Mouse (Mus musculus) intestine, embryonic 16.5 days (tissue): Measurements from ENCODE around the gene Lxn. TPM values are rescaled to one million over a fixed set of nuclear protein-coding genes. Genes with fewer than 3 reads are reported as not detected.

Experiments used
- ATAC-seq: fragments of 200-750 bp; cut with Nextera tagmentation; 2 replicates; pipeline ENCODE4 v1.8.0; 2017; ENCODE audit warnings: moderate TSS enrichment, moderate library complexity
- H3K27ac ChIP-seq: fragments of 300-500 bp; sonication (generic); 2 replicates; pipeline ENCODE4 v1.5.1; 2014; ENCODE audit warnings: mild to moderate bottlenecking, low read length
- H3K27me3 ChIP-seq: fragments of 300-500 bp; sonication (generic); replicated peaks from 2 replicates; pipeline ENCODE4 v1.6.1; 2014; ENCODE audit warnings: low read length, control low read depth, mixed read lengths; ENCODE audit not compliant: control insufficient read depth, insufficient read depth
- H3K36me3 ChIP-seq: fragments of 300-500 bp; sonication (generic); 2 replicates; pipeline ENCODE4 v1.6.1; 2014; ENCODE audit warnings: low read length, control low read depth; ENCODE audit not compliant: control insufficient read depth, insufficient read depth
- H3K4me1 ChIP-seq: fragments of 300-500 bp; sonication (generic); 2 replicates; pipeline ENCODE4 v1.6.1; 2014; ENCODE audit warnings: low read length, control low read depth, mixed read lengths; ENCODE audit not compliant: control insufficient read depth, insufficient read depth
- H3K4me2 ChIP-seq: fragments of 300-500 bp; sonication (generic); 2 replicates; pipeline ENCODE4 v1.6.1; 2014; ENCODE audit warnings: low read depth, low read length, control low read depth
- H3K4me3 ChIP-seq: fragments of 300-500 bp; sonication (generic); 2 replicates; pipeline ENCODE4 v1.5.1; 2014; ENCODE audit warnings: mild to moderate bottlenecking, low read length
- H3K9ac ChIP-seq: fragments of 300-500 bp; sonication (generic); 2 replicates; pipeline ENCODE4 v1.6.1; 2014; ENCODE audit warnings: low read depth, low read length
- H3K9me3 ChIP-seq: fragments of 300-500 bp; sonication (generic); 2 replicates; pipeline ENCODE4 v1.6.1; 2016; ENCODE audit warnings: low read length, control low read depth; ENCODE audit not compliant: control insufficient read depth
- WGBS: fragments of 180-500 bp; shearing (Covaris S2); extraction: QIAGEN DNeasy Blood & Tissue Kit; methylation state at CpG from one replicate; pipeline ENCODE4 v1.1.7; 2014; 5-methylcytosine and 5-hydroxymethylcytosine counted together
- polyA plus RNA-seq: library from polyadenylated mRNA; unstranded; fragments of >200 nt; fragmentation: Nextera tagmentation; extraction: Ambion mirVana; gene quantifications from 2 replicates; pipeline ENCODE4 v1.2.1, GENCODE M21; 2015

Lxn gene
- 97.1 and 102 TPM in 2 replicates for polyA plus RNA-seq

GRCm38 (mm10) chr3:67463450-67464372 lies at the start of gene Lxn:
Gene Lxn (minus strand): TSS chr3:67463926.
- Histone ChIP-seq H3K4me2 (peak within 1 kb of the TSS; percentile 77), H3K36me3 (peaks cover 11% of the 10 kb centered on the region), H3K27ac (peak within 1 kb of the TSS; percentile 87), H3K9me3 (no peaks in the 10 kb centered on the region), H3K4me3 (peak within 1 kb of the TSS; percentile 64), H3K4me1 (peaks cover 8% of the 10 kb centered on the region; the same call in 1 of the 2 replicates), H3K9ac (peak within 1 kb of the TSS; percentile 82), H3K27me3 (no peaks in the 10 kb centered on the region)
- peak; percentile 99 for ATAC-seq
- under 1% methylated on average over 42 of the region's 43 CpGs for WGBS

GRCm38 (mm10) chr3:67512807-67513206 lies 49.1 kb upstream of the Lxn start:
- H3K36me3 ChIP-seq, result no peaks in the 10 kb centered on the region
- H3K4me3 ChIP-seq, result no peak overlapping the region
- 0 out of 2 replicates have a peak, but pooled peaks cover 3% of the 10 kb centered on the region for H3K4me1 ChIP-seq
- H3K27ac ChIP-seq, result no peak overlapping the region
- no peaks in the 10 kb centered on the region for H3K9me3 ChIP-seq
- peaks cover 22% of the 10 kb centered on the region; the same call in 1 of the 2 replicates for H3K27me3 ChIP-seq
- H3K9ac ChIP-seq, result no peak overlapping the region
- WGBS, result 3% methylated on average over 5 of the region's 5 CpGs
- no peak overlapping the region for H3K4me2 ChIP-seq
- ATAC-seq, result peak; percentile 69

GRCm38 (mm10) chr3:67508216-67508892 lies 44.6 kb upstream of the Lxn start:
- whole genome bisulfite sequencing, result 84% methylated on average over 10 of the region's 10 CpGs
- Histone ChIP-seq H3K4me1 (no peaks in the 10 kb centered on the region), H3K27ac (no peak overlapping the region), H3K9ac (no peak overlapping the region), H3K4me3 (no peak overlapping the region), H3K36me3 (no peaks in the 10 kb centered on the region), H3K4me2 (no peak overlapping the region), H3K9me3 (no peaks in the 10 kb centered on the region), H3K27me3 (no peaks in the 10 kb centered on the region)
- no peak for ATAC-seq

GRCm38 (mm10) chr3:67505286-67505685 lies 41.6 kb upstream of the Lxn start:
- no peak overlapping the region for H3K4me2 ChIP-seq
- no peaks in the 10 kb centered on the region for H3K27me3 ChIP-seq
- WGBS, result 84% methylated on average over 2 of the region's 2 CpGs
- H3K36me3 ChIP-seq, result no peaks in the 10 kb centered on the region
- H3K9me3 ChIP-seq, result no peaks in the 10 kb centered on the region
- H3K4me1 ChIP-seq, result no peaks in the 10 kb centered on the region
- no peak for ATAC-seq
- H3K27ac ChIP-seq, result no peak overlapping the region
- H3K4me3 ChIP-seq, result no peak overlapping the region
- no peak overlapping the region for H3K9ac ChIP-seq

GRCm38 (mm10) chr3:67503878-67504277 lies 40.2 kb upstream of the Lxn start:
- no peak overlapping the region for H3K9ac ChIP-seq
- no peak overlapping the region for H3K4me2 ChIP-seq
- H3K9me3 ChIP-seq, result no peaks in the 10 kb centered on the region
- no peaks in the 10 kb centered on the region for H3K27me3 ChIP-seq
- no peaks in the 10 kb centered on the region for H3K4me1 ChIP-seq
- H3K36me3 ChIP-seq, result no peaks in the 10 kb centered on the region
- no peak overlapping the region for H3K4me3 ChIP-seq
- H3K27ac ChIP-seq, result no peak overlapping the region
- no peak for ATAC-seq
- WGBS, result 23% methylated on average over 3 of the region's 3 CpGs

- no peak for ATAC-seq
- Histone ChIP-seq H3K4me1 (no peaks in the 10 kb centered on the region), H3K4me2 (no peak overlapping the region), H3K9me3 (no peaks in the 10 kb centered on the region; the same call in 1 of the 2 replicates), H3K27me3 (no peaks in the 10 kb centered on the region), H3K36me3 (no peaks in the 10 kb centered on the region), H3K9ac (no peak overlapping the region), H3K4me3 (no peak overlapping the region), H3K27ac (no peak overlapping the region)
- 94% methylated on average over 4 of the region's 4 CpGs for WGBS
These were observed 35.7 kb upstream of the Lxn start for GRCm38 (mm10) chr3:67499406-67499791.

GRCm38 (mm10) chr3:67498773-67499405 lies 35.2 kb upstream of the Lxn start:
- Histone ChIP-seq H3K27me3 (no peaks in the 10 kb centered on the region), H3K9ac (no peak overlapping the region), H3K4me2 (no peak overlapping the region), H3K9me3 (no peaks in the 10 kb centered on the region; the same call in 1 of the 2 replicates), H3K27ac (no peak overlapping the region), H3K4me3 (no peak overlapping the region), H3K4me1 (no peaks in the 10 kb centered on the region), H3K36me3 (no peaks in the 10 kb centered on the region)
- WGBS, result 90% methylated on average over 8 of the region's 8 CpGs
- no peak for ATAC-seq

- Histone ChIP-seq H3K27me3 (no peaks in the 10 kb centered on the region), H3K4me2 (no peak overlapping the region), H3K27ac (no peak overlapping the region), H3K36me3 (no peaks in the 10 kb centered on the region), H3K4me1 (no peaks in the 10 kb centered on the region), H3K4me3 (no peak overlapping the region), H3K9ac (no peak overlapping the region), H3K9me3 (no peaks in the 10 kb centered on the region; the same call in 1 of the 2 replicates)
- 68% methylated on average over 2 of the region's 2 CpGs for WGBS
- no peak for ATAC-seq
These were observed 34.3 kb upstream of the Lxn start for GRCm38 (mm10) chr3:67497998-67498397.

- 87% methylated on average over 10 of the region's 10 CpGs for WGBS
These were observed 32.6 kb upstream of the Lxn start for GRCm38 (mm10) chr3:67496310-67496709.

More at GRCm38 (mm10) chr3:67496310-67496709, 32.6 kb upstream of the Lxn start:
- H3K4me3 ChIP-seq, result no peak overlapping the region
- no peaks in the 10 kb centered on the region for H3K4me1 ChIP-seq
- no peak overlapping the region for H3K4me2 ChIP-seq
- no peaks in the 10 kb centered on the region for H3K27me3 ChIP-seq
- H3K9ac ChIP-seq, result no peak overlapping the region
- no peaks in the 10 kb centered on the region for H3K36me3 ChIP-seq
- no peak for ATAC-seq
- no peak overlapping the region for H3K27ac ChIP-seq
- H3K9me3 ChIP-seq, result no peaks in the 10 kb centered on the region; the same call in 1 of the 2 replicates
